Mouse (Mus musculus) kidney, adult 8-10 months (tissue): ENCODE results near the gene Whrn.

Source experiments
- DNase-seq, 2 experiments: peaks; one replicate each; pipeline ENCODE4 v3.0.0; 2022

The Whrn gene

DNA sequence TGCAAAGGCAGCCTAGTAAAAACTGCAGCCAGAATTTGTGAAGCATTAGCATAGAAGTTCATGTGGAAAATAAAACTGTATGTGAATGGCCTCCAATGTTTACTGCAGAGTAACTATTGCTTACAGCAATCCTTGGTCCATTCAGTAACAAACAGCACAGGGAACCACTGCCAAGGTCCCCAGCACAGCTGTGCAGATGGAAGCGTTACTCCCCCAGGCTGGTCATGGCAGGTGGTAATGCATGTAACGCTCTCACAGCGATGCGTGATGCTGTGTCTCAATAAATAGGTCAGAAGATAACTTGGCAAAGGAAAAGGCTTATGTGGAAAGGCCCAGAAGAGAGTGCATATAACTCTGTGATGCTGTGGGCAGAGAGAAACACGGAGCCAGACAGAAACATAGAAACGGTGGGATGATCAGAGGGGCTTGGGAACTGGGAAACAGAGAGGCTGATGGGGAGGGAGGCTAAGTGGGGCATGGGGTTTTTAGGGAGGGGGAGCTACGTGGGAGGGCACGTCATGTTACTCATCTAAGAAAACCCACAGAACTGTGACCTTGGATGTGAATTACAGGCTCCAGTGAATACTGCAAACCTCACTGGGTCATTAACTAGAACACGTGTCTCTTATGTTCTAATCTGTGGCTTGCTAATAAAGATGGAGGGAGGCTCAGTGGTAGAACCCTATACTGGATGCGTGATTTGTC lies 51.3 kb downstream of the Whrn start:
- no peak for DNase-seq

DNA sequence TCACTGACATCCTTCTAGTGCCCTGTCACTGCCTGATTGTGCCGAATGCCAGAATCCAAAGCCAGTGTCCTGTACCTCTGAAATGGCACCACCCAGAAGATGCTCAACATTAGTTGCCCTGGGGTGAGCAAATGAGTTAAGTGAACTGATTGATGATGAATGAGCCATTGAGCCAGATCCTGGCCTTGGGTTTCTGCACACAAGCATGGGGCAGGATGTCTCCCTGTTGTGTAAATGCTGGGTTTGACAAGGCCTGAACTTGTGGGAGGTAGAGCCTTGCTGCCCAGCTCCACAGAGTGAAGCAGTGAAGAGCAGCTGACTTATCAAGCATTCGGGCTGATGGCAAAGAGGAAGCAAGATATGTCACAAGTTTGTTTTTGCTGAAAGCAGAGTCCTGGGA lies 52.7 kb downstream of the Whrn start:
- no peak for DNase-seq

DNA sequence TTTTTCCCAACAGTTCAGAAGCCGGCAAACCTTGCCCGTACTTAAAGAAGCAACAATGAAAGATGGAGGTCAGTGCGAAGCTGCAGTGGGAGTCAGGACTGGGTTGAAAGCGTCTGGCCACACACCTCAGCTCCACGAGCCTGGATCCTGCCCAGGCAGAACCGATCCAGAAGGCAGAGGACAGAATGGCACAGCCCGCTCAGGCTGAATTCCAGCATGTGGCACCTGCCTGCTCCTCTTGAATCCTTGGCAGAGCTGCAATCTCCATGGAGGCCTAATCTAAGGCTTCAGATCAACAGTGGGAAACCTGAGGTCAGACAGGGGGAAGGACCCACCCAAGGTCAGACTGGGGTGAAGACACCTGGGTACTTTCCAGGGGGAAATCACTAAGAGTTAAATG lies 54.2 kb downstream of the Whrn start:
- DNase-seq, result no peak

DNA sequence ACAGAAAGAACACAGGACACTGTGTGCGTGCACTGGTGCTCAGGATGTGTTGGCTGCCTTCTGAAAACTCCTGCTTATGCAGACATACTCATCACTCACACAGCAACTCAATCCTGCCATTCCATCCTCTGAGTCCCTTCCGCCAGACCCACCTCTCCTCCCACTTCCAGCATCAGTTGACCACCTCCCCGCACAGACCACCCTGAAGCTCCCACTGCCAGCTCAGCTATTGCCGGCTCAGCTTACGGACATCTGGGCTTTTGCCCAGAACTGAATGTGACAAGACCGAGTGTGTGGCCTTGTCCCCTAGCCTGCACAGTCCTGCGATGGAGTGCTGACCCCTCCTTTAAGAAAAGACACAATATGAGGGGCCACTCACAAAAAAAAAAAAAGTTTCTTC lies 55.5 kb downstream of the Whrn start:
- no peak for DNase-seq

DNA sequence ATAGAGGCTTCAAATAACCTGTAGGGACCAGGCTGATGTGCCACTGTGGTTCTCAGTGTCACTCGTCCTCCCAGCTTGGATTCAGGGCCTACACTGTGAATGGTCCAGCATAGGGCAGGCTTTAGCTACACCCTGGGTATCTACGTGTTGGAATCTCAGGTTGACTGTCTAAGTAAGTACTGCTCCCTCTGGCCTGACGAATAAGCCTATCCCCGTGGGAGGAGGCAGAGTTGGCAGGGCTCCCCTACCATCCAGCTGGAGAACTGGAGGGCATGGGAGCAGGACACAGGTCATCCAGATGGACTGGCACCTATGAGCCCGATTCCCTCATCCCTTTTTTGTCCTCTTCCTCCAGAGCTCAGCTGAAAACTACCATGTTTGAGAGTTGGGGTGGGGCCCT lies 57.8 kb downstream of the Whrn start:
- no peak for DNase-seq

DNA sequence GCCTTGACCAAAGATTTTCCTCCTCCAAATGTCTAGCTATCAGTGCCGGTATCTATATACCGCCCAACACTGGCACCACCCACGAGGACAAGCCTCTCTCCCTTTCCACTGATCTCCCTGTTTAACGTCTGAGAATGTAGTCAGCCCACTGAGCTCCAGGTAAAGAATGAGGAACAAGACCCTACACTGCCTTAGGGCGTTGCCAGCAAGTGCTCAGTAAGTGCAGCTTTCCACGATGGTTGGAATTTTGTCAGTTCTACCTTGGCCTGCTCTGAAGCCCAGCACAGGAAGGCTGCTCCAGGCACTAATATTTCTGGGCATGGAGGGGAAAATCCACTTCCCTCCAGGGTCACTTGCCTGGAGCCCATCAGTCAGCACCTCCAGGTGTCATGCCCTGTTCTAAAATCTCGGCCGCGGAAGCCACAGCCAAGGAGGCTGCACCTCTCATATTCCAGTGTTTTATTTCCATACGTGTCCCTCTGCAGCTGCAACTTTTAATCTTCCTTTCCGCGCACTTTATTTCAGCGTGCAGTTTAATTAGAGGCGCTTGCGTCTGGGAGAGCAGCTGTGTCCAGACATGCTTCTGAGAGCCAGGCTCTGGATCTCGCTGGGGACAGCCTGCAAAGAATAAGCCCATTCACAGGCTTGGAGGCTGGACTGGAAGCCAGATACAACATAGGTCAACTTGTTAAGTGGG lies 58.5 kb downstream of the Whrn start:
- DNase-seq, result no peak

DNA sequence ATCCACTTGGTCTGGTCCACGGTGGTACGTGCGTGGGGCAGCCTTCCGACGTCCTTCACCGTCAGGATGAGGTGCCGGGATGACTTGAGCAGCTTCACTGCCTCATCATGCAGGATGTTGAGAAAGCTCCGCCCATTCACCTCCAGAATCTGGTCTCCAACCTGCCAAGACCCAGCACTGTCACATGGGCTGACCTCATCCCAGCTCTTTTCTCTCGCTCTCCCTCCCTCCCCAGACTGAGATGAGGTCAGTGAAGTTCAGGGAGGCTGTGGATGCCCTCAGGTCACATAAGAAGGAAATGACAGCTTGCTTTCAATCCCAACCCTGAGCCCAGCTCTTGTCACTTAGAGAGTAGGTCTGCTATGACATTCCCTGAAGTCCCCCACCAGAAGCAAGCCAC lies 60.4 kb downstream of the Whrn start:
- no peak for DNase-seq

DNA sequence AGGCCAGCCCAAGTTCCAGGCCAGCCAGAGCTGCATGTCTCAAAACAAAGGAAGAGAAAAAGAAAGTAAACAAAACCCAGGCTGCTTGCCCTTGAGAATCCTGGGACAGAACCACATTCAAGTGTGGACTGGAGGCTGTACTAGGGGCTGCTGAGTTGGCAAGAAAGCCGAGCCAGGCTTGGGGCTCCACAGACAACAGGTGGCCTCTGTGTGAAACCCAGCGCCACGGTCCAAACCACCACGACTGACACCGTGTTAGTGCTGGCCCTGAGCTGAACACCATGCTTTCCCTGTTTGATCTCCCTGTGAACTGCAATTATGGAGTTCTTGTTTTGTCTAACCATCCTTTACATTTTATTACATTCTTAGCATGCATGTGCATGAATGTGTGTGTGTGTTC lies 64.7 kb downstream of the Whrn start:
- DNase-seq, result no peak

DNA sequence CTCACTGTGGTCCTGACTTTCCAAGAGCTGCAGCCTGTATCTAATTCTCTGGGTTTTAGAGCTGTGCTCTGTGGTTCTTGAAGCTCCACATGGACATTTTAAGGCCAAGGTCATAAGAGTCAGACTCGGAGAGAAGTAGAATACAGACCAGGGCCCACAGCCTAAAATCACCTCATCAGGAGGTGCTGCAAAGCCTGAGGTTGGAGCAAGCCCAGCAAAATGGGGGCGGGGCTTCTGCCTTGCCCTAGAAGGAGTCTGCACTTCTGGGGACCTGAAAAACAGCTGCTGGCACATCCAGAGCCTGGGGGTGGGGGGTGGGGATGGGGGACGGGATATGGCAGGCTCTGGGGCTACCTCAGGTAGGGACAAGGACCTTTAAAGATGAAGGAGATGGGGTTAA lies 65.4 kb downstream of the Whrn start:
- no peak for DNase-seq

DNA sequence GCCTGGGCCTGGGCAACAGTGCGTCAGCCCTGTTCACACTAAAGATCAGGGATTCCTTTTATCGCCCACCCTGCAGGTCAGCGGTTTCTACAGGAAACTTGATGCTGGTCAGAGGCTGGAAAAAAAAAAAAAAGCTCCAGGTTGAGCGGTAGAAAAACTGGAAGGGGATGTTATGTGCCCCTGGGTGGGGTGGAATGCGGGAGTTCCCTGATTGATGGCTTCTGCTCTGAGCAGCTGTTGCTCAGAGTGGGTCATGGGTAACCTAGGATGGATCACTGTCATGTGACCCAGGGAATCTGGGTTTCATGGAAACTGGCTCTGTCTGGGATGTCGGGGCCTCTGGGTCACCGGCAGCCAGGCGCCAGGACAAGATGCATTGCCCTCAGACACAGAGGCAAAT lies 69.5 kb downstream of the Whrn start:
- DNase-seq, result no peak

DNA sequence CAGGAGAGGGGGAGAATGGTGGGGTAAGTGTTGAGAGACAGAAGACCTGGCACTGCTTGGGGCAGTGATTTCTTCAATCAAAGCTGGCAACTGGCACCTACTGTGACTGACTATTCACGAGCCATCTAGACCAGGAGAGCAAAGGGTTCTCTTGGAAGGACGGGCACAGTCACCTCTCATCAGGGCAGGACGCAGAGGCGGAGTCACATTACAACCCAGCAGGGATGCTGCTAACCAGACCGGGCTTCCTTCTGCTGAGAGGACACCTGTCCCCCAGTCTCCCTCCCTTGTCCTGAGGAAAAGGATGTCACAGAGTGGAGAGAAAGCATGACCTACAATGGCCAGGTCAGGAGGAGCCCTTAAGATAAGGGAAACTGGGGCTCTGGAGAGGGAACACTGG lies 72.0 kb downstream of the Whrn start:
- no peak for DNase-seq

DNA sequence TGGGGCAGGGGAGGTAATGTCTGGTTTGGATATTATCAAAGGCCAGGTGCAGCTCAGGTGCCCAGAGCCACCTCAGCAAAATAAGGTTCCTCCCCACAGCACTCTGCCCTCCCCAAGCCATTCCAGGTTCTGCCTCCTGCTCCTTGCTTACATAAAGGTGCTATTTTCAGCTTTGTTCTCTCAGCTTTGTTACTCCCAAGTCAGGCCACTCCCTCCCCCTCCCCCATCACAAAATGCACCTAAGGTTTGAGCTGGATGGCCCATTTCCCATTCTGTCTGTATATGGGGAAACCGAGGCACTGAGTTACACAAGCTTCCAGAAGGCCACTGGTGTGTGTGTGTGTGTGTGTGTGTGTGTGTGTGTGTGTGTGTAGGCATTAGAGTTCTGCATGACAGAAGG lies 72.6 kb downstream of the Whrn start:
- DNase-seq, result no peak

DNA sequence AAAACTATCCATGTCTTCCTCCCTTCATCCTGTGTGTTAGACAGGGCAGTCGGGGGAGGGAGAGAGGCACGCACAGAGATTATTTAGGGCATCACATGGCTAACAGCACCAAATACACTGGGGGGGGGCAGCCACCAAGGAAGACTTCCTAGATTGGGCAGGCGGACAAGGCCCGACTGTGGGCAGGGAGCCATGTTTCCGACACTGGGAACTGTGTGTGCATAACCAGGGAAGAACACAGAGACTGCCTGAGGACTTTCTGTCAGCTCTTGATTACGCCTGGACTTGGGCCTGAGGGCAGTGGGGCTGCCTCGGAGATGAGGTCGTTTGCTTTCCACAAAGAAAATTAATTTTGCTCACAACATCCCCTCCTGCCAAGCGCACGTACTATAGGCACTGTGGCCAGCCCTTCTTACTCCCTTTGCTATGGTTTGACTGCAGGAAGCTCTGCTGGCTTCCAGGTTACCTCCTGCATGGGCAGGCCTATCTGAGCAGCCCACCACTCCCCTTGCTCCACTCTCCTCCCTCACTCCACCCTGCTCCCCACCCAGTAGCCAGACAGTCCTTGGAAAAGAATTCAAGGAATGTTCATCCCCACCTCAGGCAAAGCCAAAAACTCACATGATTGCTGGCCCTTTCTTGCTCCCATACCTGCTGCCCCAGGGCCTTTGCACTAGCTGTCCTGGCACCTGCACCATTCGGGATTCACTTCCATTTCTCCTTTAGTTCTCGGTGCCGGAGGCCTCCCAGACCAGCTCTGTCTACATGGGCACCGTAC lies 75.5 kb downstream of the Whrn start:
- DNase-seq, result no peak

DNA sequence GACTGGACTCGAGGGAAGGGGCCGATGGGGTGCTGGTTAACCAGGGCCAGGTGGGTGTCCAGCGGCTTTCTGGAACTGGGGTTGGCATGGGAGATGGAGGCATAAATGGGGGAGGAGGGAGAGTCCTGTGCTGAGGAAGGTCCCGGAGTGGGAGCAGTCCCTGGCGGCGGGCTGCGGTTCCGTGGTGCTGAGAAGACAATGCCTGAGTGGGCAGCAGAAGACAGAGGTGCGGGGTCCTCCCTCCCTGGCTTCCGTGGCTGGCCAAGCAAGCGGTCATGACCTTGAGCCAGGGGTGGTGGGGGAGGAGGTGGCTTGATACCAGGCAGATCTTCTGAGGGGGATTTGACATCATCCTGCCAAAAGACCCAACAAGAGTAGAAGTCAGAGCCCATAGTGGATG lies 77.5 kb downstream of the Whrn start:
- DNase-seq, result no peak

DNA sequence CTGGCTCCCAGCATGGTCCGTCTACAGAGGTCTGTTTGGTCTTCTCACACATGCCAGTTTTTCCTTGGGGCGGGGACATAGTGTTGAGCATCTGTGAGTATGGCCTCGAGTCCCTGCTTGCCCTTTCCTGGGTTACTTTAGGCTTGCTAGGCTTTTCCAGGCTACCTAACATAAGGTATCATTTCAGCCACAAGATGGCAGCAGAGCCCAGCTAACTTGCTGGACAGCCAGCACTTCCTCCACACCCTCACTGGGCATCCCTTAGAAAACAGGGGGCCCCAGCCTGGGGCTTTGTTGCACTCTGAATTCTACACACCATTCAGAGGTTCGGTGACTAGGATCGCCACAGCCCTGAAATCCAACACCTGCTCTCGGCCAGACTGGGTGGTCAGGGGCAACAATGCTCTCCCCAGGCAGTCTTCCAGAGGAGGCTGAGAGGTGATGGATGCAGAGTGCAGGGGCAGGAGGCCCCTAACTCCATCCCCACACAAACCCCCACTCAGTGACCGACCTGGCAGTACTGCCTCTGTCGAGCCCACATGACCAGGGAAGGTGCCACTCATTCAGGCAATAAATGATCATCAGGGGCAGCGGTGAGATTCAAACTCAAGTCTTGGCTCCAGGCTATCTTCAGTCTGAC lies 78.4 kb downstream of the Whrn start:
- peak; percentile 65 to 83 for DNase-seq

DNA sequence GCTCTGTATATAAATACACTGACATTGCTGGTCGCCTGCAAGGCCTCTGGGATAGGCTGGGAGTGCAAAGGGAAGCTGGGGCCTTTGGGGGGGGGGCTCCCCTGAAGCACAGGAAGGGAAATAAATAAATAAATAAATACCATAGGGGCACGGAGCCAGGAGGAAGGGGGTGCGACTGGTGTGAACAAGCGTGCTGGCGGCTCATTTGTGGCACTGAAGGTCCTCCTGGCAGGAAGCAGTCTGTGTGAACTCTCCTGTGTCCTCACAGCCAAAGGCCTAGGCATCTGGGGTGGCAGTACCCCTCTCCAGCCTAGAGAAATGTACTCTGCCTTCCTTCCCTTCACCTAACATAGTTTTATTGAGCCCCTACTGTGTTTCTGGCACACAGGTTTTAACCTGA lies 80.8 kb downstream of the Whrn start:
- DNase-seq, result no peak

DNA sequence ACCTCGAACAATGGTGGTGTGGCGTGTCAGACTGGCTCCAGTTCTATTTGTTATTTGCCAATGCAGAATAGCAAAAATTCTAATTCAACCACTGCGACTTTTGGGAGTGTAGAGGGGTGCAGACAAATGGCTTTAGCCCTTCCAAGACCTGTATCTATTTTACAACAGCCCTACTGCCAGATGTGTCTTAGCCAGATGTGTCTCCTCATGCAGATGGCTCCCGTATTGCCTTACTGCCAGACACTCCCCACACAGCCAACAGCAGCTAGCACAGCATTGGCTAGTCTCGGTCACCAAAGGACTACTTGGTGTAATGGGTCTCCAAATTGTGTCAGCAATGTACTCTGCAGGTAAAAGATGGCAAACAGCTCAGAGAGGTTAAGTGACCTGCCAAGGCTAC lies 84.6 kb downstream of the Whrn start:
- DNase-seq, result no peak

DNA sequence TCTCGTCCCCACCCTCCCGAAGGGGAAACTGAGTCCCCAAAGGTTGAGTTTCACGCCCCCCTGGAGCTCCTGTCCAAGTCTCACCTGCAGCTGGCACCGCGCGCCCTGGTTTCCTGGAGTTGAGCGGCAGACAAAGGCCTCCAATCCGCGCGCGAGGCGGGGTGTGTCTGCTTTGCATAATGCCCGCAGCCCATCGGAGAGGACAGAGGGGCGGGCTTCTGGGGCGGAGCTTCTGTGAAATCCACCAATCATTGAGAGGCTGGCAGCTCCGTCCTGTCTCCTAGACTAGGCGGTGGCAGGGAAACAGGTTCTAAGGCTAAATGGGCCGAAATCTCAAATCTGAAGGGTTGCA lies 85.2 kb downstream of the Whrn start:
- peak; percentile 90 to 92 for DNase-seq

DNA sequence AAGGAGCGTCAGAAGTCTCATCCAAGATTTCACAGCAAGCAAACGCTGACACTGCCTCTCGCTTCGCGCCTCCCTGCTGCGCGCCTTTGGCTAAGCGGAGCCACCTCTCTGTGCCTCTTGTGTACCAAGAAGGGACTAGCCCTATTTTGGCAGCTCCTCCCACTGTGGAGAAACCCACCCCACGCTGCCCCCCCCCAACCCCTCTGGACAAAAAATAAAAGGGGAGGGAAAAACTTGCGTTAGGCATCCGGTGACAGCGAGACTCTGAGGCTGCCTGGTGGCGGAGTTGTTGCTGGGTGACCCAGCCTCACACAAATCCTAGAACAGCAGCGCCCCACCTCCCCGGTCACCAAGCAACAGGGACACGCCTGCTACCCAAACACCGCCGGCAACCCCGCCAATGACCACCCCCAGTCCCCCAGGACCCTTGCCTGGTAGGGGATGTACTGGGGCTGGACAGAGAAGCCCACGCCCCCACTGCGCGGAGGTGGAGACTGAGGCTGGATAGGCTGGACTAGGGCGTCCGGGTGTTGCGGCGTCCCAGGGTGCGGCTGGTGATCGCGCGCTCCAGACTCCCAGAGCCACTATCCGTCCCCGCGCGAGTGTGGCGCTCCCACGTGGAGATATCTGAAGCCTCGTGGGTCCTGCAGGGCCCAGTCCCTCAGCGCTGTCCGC lies 85.7 kb downstream of the Whrn start:
- DNase-seq, result peak in 1 of 2 experiments; percentile 31

DNA sequence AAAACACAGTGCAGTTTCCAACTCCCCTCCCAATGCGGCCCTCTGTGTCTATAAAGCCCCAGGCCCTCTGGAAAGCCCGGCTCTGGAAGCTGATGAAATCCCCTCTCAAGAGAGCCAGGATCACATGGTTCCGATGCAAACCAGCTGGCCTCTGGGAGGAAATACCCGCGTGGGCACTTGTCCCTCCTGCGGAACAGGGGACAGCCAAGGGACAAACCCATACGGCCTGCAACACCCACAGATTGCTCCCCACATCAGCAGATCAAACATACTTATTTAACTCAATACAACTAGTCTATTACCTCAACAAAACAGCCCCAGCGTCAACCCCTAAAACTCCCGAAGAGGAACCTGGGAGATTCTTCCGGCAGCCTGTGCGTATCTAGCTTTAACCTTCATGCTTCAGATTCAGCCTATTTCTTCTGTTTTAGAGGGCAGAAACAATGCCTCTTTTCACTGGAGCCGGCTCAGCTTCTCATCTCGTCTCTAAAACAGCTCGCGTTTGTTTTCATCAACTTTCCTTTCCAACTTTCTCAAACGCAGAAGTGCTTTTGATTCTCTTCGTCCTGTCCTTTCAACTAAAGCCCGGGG lies 86.4 kb downstream of the Whrn start:
- DNase-seq, result no peak

DNA sequence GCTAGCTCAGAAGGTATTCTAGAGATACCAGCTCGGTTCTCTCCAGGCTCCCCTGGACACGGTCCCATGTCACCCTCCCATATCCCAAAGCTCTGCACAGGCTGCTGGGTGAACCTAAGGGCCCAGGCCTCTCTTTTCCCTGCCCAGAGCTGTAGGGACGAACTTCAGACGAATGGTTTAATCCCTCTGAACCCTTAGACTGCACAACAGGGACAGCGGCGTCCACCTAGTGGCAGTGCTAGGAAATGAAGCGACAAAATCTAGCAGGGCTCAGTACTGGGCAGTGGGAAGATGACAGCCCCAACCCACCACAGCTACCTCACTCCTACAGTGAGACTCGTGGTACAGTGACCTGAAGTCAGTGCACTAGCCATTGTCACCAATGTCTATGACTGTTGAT lies 87.1 kb downstream of the Whrn start:
- DNase-seq, result peak in 1 of 2 experiments; percentile 56

DNA sequence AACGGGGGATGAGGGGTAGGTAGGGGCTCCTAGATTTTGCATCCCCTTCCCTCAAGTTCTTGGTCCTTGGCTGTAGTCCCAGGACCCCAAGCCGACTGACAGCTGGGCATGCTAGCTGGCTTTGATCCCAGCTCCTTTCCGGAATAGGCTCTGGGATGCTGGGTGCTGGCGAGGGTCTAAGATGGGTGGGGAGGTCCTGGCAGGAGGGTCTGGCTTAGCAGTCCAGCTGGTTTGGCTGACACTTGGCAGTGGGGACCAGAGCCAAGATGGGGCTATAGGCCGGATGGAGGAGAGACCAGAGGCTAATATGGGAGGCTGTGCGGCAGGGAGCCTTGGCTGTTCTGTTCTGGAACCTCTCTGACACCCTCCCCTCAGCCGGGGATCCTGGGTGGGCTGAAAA lies 87.5 kb downstream of the Whrn start:
- no peak for DNase-seq

DNA sequence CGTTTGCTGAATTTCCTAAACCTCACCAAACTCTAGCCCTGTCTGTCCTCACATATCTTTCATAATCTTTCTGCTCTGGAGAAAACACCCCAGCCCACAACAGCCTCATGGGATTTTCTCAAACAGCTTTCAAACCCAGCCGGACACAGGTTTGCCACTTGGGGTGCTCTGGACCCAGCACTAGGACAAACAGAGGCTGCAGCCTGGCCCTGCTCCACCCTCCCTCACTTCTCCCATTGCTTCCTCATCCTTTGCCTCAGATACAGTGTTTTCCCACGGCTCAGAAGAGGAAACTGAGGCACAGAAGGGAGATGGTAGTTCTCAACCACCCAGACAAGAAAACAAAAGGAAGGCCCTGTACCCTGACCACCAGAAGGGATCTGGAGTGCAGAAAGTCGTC lies 90.1 kb downstream of the Whrn start:
- DNase-seq, result no peak
